8 mouse cellular contexts compared by ENCODE assay signal in genomic region chr13:85639376-85640229, GRCm38 (mm10).
DNase-seq lines count a peak whose midpoint lies in the region; ATAC-seq and TF ChIP-seq lines count a peak whose summit lies in the region.

No protein-coding gene starts in this region.

- H3K9me3 ChIP-seq in hindbrain, embryonic 13.5 days: no peaks in the 10 kb centered on the region
- no peaks in the 10 kb centered on the region for H3K9me3 ChIP-seq in intestine, embryonic 15.5 days

- no peaks in the 10 kb centered on the region for H3K36me3 ChIP-seq in hindbrain, embryonic 13.5 days
- no peaks in the 10 kb centered on the region for H3K36me3 ChIP-seq in splenic B cell, adult 2 months (ENCODE audit: control insufficient read depth, insufficient read depth, low read length, poor library complexity, severe bottlenecking)
- no peaks in the 10 kb centered on the region for H3K36me3 ChIP-seq in intestine, embryonic 15.5 days

- H3K4me1 ChIP-seq in hindbrain, embryonic 13.5 days (replicated peaks): no peaks in the 10 kb centered on the region
- no peaks in the 10 kb centered on the region for H3K4me1 ChIP-seq in intestine, embryonic 15.5 days (replicated peaks)

- H3K4me2 ChIP-seq in hindbrain, embryonic 13.5 days: no peak overlapping the region
- H3K4me2 ChIP-seq in intestine, embryonic 15.5 days (replicated peaks): no peak overlapping the region

- no peak overlapping the region for H3K27ac ChIP-seq in gastrocnemius, adult 2 months
- no peak overlapping the region for H3K27ac ChIP-seq in hindbrain, embryonic 13.5 days
- H3K27ac ChIP-seq in intestine, embryonic 15.5 days: no peak overlapping the region

- WGBS in hindbrain, embryonic 13.5 days: 30% methylated on average over 8 of the region's 8 CpGs
- WGBS in intestine, embryonic 15.5 days: 27% methylated on average over 8 of the region's 8 CpGs

- intact Hi-C loops in gastrocnemius, adult 2 months (cut with DNase I): no loop called here
- intact Hi-C loops in gastrocnemius, postnatal 36 days (cut with DNase I): no loop called here

- peak; percentile 47 for TF ChIP-seq CTCF in gastrocnemius, adult 2 months (IDR thresholded peaks at IDR 0.05)

- ATAC-seq in hindbrain, embryonic 13.5 days (ENCODE audit: low FRiP score): 0 out of 2 replicates have a peak, but pooled peaks have one; percentile 52
- no peak for ATAC-seq in intestine, embryonic 15.5 days

- H3K4me3 ChIP-seq in gastrocnemius, adult 2 months: no peak overlapping the region
- H3K4me3 ChIP-seq in hindbrain, embryonic 13.5 days: no peak overlapping the region
- no peak overlapping the region for H3K4me3 ChIP-seq in intestine, embryonic 15.5 days (replicated peaks)

- H3K27me3 ChIP-seq in hindbrain, embryonic 13.5 days: no peaks in the 10 kb centered on the region
- no peaks in the 10 kb centered on the region for H3K27me3 ChIP-seq in splenic B cell, adult 2 months (ENCODE audit: control insufficient read depth, insufficient read depth, low read length, poor library complexity, severe bottlenecking)
- H3K27me3 ChIP-seq in intestine, embryonic 15.5 days (replicated peaks): no peaks in the 10 kb centered on the region

- H3K9ac ChIP-seq in hindbrain, embryonic 13.5 days: no peak overlapping the region
- no peak overlapping the region for H3K9ac ChIP-seq in intestine, embryonic 15.5 days

- DNase-seq in gastrocnemius, adult 2 months: no peak
- DNase-seq in gastrocnemius, postnatal 36 days: no peak
- peak; percentile 19 for DNase-seq in 3134 (ENCODE audit: extremely low read depth, insufficient read length, low spot score)
- DNase-seq in brain, adult 2 months (ENCODE audit: low read depth, low spot score): peak; percentile 51
- DNase-seq in splenic B cell, adult 2 months (ENCODE audit: low read depth, low spot score): peak; percentile 28
- no peak for DNase-seq in cerebellum, postnatal 36 days

Comparison
In these comparisons a context has a peak if more than half of its experiments do, and no peak if none do; other contexts are left out.
1. DNase-seq: peak in 3134 (single experiment), brain, adult 2 months (single experiment) and splenic B cell, adult 2 months (single experiment); none in gastrocnemius, adult 2 months (single experiment), gastrocnemius, postnatal 36 days (0 of 2) and cerebellum, postnatal 36 days (0 of 2).